Mouse (Mus musculus) right cerebral cortex, adult 18-20 months (tissue): Measurements from ENCODE around the gene Hint3.
"Not testable (repeated sequence)": the region's sequence is repeated elsewhere in the genome, so short reads cannot be mapped to it uniquely, and the experiment has no call there.

Experiments
- DNase-seq: peaks from one replicate; pipeline ENCODE4 v3.0.0; 2022; ENCODE audit warnings: mixed read lengths

Hint3 gene

GRCm38 (mm10) chr10:30629513-30629912 lies at the start of gene Hint3:
Gene Hint3 (minus strand): TSS chr10:30629632.
- no peak for DNase-seq

- DNase-seq: no peak
Measured at GRCm38 (mm10) chr10:30678051-30678450, 48.6 kb upstream of the Hint3 start.

- DNase-seq: no peak
Measured at GRCm38 (mm10) chr10:30674825-30675224, 45.4 kb upstream of the Hint3 start.

- no peak for DNase-seq
Measured at GRCm38 (mm10) chr10:30666580-30666979, 37.1 kb upstream of the Hint3 start.

GRCm38 (mm10) chr10:30660564-30661328 lies 31.3 kb upstream of the Hint3 start:
- peak; percentile 5 for DNase-seq

- DNase-seq: no peak
Measured at GRCm38 (mm10) chr10:30655655-30656054, 26.2 kb upstream of the Hint3 start.

- DNase-seq: no peak
Measured at GRCm38 (mm10) chr10:30647681-30648080, 18.2 kb upstream of the Hint3 start.

- no peak for DNase-seq
Measured at GRCm38 (mm10) chr10:30638216-30638615, 8.8 kb upstream of the Hint3 start.

GRCm38 (mm10) chr10:30636474-30637154 lies 7.2 kb upstream of the Hint3 start:
- not testable (repeated sequence) for DNase-seq

GRCm38 (mm10) chr10:30632718-30633117 lies 3.3 kb upstream of the Hint3 start:
- no peak for DNase-seq

- DNase-seq: no peak
Measured at GRCm38 (mm10) chr10:30629977-30630376, 545 bp upstream of the Hint3 start.

GRCm38 (mm10) chr10:30628444-30628843 lies 988 bp downstream of the Hint3 start:
- not testable (repeated sequence) for DNase-seq

GRCm38 (mm10) chr10:30627548-30627947 lies 1.9 kb downstream of the Hint3 start:
- no peak for DNase-seq

- no peak for DNase-seq
Measured at GRCm38 (mm10) chr10:30624161-30625019, 5.0 kb downstream of the Hint3 start.

- no peak for DNase-seq
Measured at GRCm38 (mm10) chr10:30622928-30623327, 6.5 kb downstream of the Hint3 start.

GRCm38 (mm10) chr10:30618918-30619210 lies 10.6 kb downstream of the Hint3 start:
- DNase-seq: no peak

- DNase-seq: peak; percentile 99
Measured at GRCm38 (mm10) chr10:30618091-30618917, 11.1 kb downstream of the Hint3 start.

GRCm38 (mm10) chr10:30613039-30613438 lies 16.4 kb downstream of the Hint3 start:
- DNase-seq: no peak

- DNase-seq: no peak
Measured at GRCm38 (mm10) chr10:30609614-30610013, 19.8 kb downstream of the Hint3 start.

- DNase-seq: no peak
Measured at GRCm38 (mm10) chr10:30608109-30608508, 21.3 kb downstream of the Hint3 start.

- peak; percentile 95 for DNase-seq
Measured at GRCm38 (mm10) chr10:30600542-30600966, 28.9 kb downstream of the Hint3 start, which contains the start of gene Trmt11. Gene Trmt11 (minus strand): TSS chr10:30600749.

- DNase-seq: no peak
Measured at GRCm38 (mm10) chr10:30600094-30600534, 29.3 kb downstream of the Hint3 start.
